Mouse (Mus musculus) C2C12 (cell line): ENCODE measurements around the gene Rbl1.

Experiments
- CTCF ChIP-seq: IDR thresholded peaks from one replicate; pipeline ENCODE4 v1.5.1; 2011; ENCODE audit not compliant: control insufficient read depth, insufficient read depth, insufficient read length
- FOSL1 ChIP-seq: IDR thresholded peaks from one replicate; pipeline ENCODE4 v1.8.0; 2011; ENCODE audit warnings: mild to moderate bottlenecking, low read length; ENCODE audit not compliant: poor library complexity, insufficient read depth, severe bottlenecking
- MAX ChIP-seq: IDR thresholded peaks from one replicate; pipeline ENCODE4 v1.6.1; 2011; ENCODE audit warnings: mild to moderate bottlenecking, control low read depth
- USF1 ChIP-seq: IDR thresholded peaks from one replicate; pipeline ENCODE4 v1.6.1; 2011; ENCODE audit warnings: low read depth, mild to moderate bottlenecking, control low read depth, moderate library complexity

DNA sequence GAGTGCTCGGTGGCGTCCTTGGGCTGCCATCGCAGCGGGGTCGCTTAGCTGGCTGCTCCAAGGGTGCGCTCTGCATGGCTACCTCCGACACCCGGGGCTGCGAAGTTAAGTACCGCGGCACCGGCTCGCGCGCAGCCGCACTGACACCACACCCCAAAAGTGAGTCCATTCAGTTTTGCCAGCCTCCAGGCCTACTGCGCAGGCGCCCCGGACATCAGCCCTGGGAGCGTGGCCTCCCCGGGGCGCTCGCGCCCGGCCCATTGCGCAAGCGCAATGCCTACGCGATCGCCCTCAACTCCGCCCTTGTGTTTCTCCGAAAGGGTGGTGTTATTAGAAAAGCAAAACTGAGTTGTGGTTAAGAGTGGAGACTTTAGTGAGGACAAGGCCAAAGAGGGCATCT is 69.3 kb downstream of the Rbl1 start, which contains the start of gene Samhd1:
- no peak for TF ChIP-seq CTCF
- TF ChIP-seq USF1: no peak
- peak; percentile 92 for TF ChIP-seq MAX
- TF ChIP-seq FOSL1: no peak
